Mouse (Mus musculus) liver, postnatal 0 days (tissue): ENCODE measurements around the gene Lrch1. TPM values are rescaled to one million over a fixed set of nuclear protein-coding genes. Genes with fewer than 3 reads are reported as not detected.

ENCODE experiments used
- ATAC-seq: fragments of 200-750 bp; cut with Nextera tagmentation; 2 replicates; pipeline ENCODE4 v1.8.0; 2017; ENCODE audit warnings: mild to moderate bottlenecking, moderate library complexity
- DNase-seq: peaks from one replicate; pipeline ENCODE4 v3.0.0-alpha.2; 2016
- H3K27ac ChIP-seq: fragments of 300-500 bp; sonication (generic); 2 replicates; pipeline ENCODE4 v1.5.1; 2014; ENCODE audit warnings: antibody characterized with exemption, moderate library complexity, mild to moderate bottlenecking, low read depth
- H3K27me3 ChIP-seq: fragments of 300-500 bp; sonication (generic); 2 replicates; pipeline ENCODE4 v1.6.1; 2014; ENCODE audit warnings: low read length, control low read depth, mixed read lengths; ENCODE audit not compliant: insufficient read depth
- H3K36me3 ChIP-seq: fragments of 300-500 bp; sonication (generic); replicated peaks from 2 replicates; pipeline ENCODE4 v1.6.1; 2014; ENCODE audit warnings: mild to moderate bottlenecking, control low read depth, low read length, moderate library complexity, mixed read lengths; ENCODE audit not compliant: insufficient read depth
- H3K4me1 ChIP-seq: fragments of 300-500 bp; sonication (generic); 2 replicates; pipeline ENCODE4 v1.6.1; 2014; ENCODE audit warnings: antibody characterized with exemption, mild to moderate bottlenecking, control low read depth; ENCODE audit not compliant: insufficient read depth
- H3K4me2 ChIP-seq: fragments of 300-500 bp; sonication (generic); 2 replicates; pipeline ENCODE4 v1.6.1; 2014; ENCODE audit warnings: low read depth, mild to moderate bottlenecking, low read length, moderate library complexity, mixed read lengths
- H3K4me3 ChIP-seq: fragments of 300-500 bp; sonication (generic); 2 replicates; pipeline ENCODE4 v1.5.1; 2014; ENCODE audit warnings: low read depth, low read length
- H3K9ac ChIP-seq: fragments of 300-500 bp; sonication (generic); replicated peaks from 2 replicates; pipeline ENCODE4 v1.6.1; 2014; ENCODE audit warnings: mild to moderate bottlenecking, moderate library complexity
- H3K9me3 ChIP-seq: fragments of 300-500 bp; sonication (generic); 2 replicates; pipeline ENCODE4 v1.6.1; 2016; ENCODE audit warnings: mild to moderate bottlenecking, control low read depth, low read length, mixed read lengths
- CTCF ChIP-seq: sonication (generic); IDR thresholded peaks from 2 replicates; pipeline ENCODE4 v1.5.1; 2016; ENCODE audit warnings: antibody characterized with exemption, low read depth
- EP300 ChIP-seq: IDR thresholded peaks from 2 replicates; pipeline ENCODE4 v1.6.1; 2016; ENCODE audit warnings: antibody characterized with exemption, low read depth, mild to moderate bottlenecking
- WGBS: fragments of 180-500 bp; shearing (Covaris S2); extraction: QIAGEN DNeasy Blood & Tissue Kit; methylation state at CpG from one replicate; pipeline ENCODE4 v1.1.7; 2014; ENCODE audit not compliant: insufficient replicate concordance; 5-methylcytosine and 5-hydroxymethylcytosine counted together
- polyA plus RNA-seq: library from polyadenylated mRNA; unstranded; fragments of >200 nt; fragmentation: Nextera tagmentation; extraction: Ambion mirVana; gene quantifications from 2 replicates; pipeline ENCODE4 v1.2.1, GENCODE M21; 2015

Gene Lrch1
- polyA plus RNA-seq, 1 experiment from 2014 or later, result 3.6 TPM

- DNase-seq (no peak), ATAC-seq (no peak)
- no peak overlapping the region for H3K4me2 ChIP-seq
- H3K9ac ChIP-seq, result no peak overlapping the region
- H3K4me3 ChIP-seq, result no peak overlapping the region
- WGBS, result 72% methylated on average over 9 of the region's 9 CpGs
- no peaks in the 10 kb centered on the region; the same call in 1 of the 2 replicates for H3K36me3 ChIP-seq
- no peaks in the 10 kb centered on the region for H3K27me3 ChIP-seq
- H3K27ac ChIP-seq, result peak overlapping the region; percentile 18; the same call in 1 of the 2 replicates
- peaks cover 30% of the 10 kb centered on the region; the same call in 1 of the 2 replicates for H3K4me1 ChIP-seq
- no peaks in the 10 kb centered on the region for H3K9me3 ChIP-seq
- TF ChIP-seq EP300 (no peak), CTCF (no peak)
Measured at GRCm38 (mm10) chr14:74921471-74921870, 26.2 kb downstream of the Lrch1 start.

DNA sequence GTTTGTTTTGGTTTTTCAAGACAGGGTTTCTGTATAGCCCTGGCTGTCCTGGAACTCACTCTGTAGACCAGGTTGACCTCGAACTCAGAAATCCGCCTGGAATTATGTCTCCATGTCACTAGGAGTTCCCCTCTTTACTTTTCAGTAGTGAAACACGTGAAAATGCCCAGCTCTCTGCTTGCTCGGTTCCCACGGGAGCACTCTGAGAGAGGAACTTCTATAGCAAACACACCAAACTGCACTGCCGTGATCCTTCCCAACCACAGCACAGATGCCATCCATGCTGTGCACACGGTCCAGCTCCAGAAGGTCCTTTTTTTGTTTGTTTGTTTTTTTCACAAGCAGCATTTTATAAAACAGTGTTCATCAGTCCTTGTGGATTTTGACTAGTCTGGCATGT lies 28.5 kb downstream of the Lrch1 start:
- no peak for TF ChIP-seq CTCF
- TF ChIP-seq EP300, result no peak
- Histone ChIP-seq H3K4me3 (no peak overlapping the region), H3K27ac (no peak overlapping the region), H3K36me3 (no peaks in the 10 kb centered on the region), H3K9ac (no peak overlapping the region), H3K4me2 (no peak overlapping the region), H3K4me1 (peaks cover 27% of the 10 kb centered on the region; the same call in 1 of the 2 replicates), H3K27me3 (no peaks in the 10 kb centered on the region), H3K9me3 (no peaks in the 10 kb centered on the region)
- DNase-seq (no peak), ATAC-seq (no peak)
- 69% methylated on average over 7 of the region's 7 CpGs for WGBS

GRCm38 (mm10) chr14:74918521-74919103 lies 29.1 kb downstream of the Lrch1 start:
- WGBS, result 69% methylated on average over 5 of the region's 5 CpGs
- H3K27ac ChIP-seq, result no peak overlapping the region
- no peak overlapping the region for H3K9ac ChIP-seq
- H3K27me3 ChIP-seq, result no peaks in the 10 kb centered on the region
- H3K4me1 ChIP-seq, result peaks cover 23% of the 10 kb centered on the region; the same call in 1 of the 2 replicates
- DNase-seq (no peak), ATAC-seq (no peak)
- TF ChIP-seq EP300 (no peak), CTCF (no peak)
- H3K4me2 ChIP-seq, result peak overlapping the region; percentile 13; the same call in 1 of the 2 replicates
- H3K9me3 ChIP-seq, result no peaks in the 10 kb centered on the region
- no peaks in the 10 kb centered on the region for H3K36me3 ChIP-seq
- H3K4me3 ChIP-seq, result no peak overlapping the region

- Histone ChIP-seq H3K4me3 (no peak overlapping the region), H3K4me2 (no peak overlapping the region), H3K27me3 (no peaks in the 10 kb centered on the region), H3K9me3 (no peaks in the 10 kb centered on the region), H3K36me3 (no peaks in the 10 kb centered on the region), H3K9ac (no peak overlapping the region), H3K4me1 (peaks cover 20% of the 10 kb centered on the region; the same call in 1 of the 2 replicates), H3K27ac (no peak overlapping the region)
- no peak for TF ChIP-seq EP300
- no peak for TF ChIP-seq CTCF
- no peak for DNase-seq
- no peak for ATAC-seq
- WGBS, result 74% methylated on average over 5 of the region's 5 CpGs
Measured at GRCm38 (mm10) chr14:74917504-74918124, 30.1 kb downstream of the Lrch1 start.

DNA sequence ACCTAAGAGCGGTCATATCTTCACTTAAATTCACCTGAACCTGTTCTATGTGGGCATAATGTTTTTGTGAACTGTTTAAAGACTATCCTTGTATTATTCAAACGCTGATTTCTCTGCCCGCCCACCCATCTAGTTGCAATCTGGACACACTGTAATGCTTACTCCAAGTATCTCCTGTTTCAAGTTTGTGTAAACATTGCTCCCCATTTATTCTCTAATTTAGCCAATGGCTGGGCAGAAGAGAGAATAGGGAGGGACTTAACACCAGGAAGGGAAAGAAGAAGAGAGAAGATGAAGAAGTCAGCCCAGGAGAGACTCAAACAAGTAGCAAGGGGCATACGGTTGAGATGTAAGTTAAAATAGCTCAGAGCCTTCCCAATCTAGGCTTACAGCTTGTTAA lies 31.0 kb downstream of the Lrch1 start:
- no peak for ATAC-seq
- no peak overlapping the region for H3K4me2 ChIP-seq

GRCm38 (mm10) chr14:74916075-74916474 lies 31.6 kb downstream of the Lrch1 start:
- no peak for ATAC-seq
- peaks cover 20% of the 10 kb centered on the region; the same call in 1 of the 2 replicates for H3K4me1 ChIP-seq
- no peak for TF ChIP-seq CTCF
- no peak for TF ChIP-seq EP300
- H3K4me3 ChIP-seq, result no peak overlapping the region
- H3K27me3 ChIP-seq, result no peaks in the 10 kb centered on the region
- no peaks in the 10 kb centered on the region for H3K36me3 ChIP-seq
- H3K9ac ChIP-seq, result no peak overlapping the region
- no peaks in the 10 kb centered on the region for H3K9me3 ChIP-seq
- DNase-seq, result no peak
- no peak overlapping the region for H3K4me2 ChIP-seq
- H3K27ac ChIP-seq, result no peak overlapping the region
- 86% methylated on average over 8 of the region's 8 CpGs for WGBS

More for the DNA sequence above, 31.0 kb downstream of the Lrch1 start:
- no peak for DNase-seq
- Histone ChIP-seq H3K9ac (no peak overlapping the region), H3K4me1 (peaks cover 20% of the 10 kb centered on the region; the same call in 1 of the 2 replicates), H3K9me3 (no peaks in the 10 kb centered on the region), H3K36me3 (no peaks in the 10 kb centered on the region), H3K27ac (no peak overlapping the region), H3K4me3 (no peak overlapping the region), H3K27me3 (no peaks in the 10 kb centered on the region)
- 75% methylated on average over 4 of the region's 4 CpGs for WGBS
- no peak for TF ChIP-seq EP300
- no peak for TF ChIP-seq CTCF
